ENCODE assay signal across 9 mouse cellular contexts in the genomic region with DNA sequence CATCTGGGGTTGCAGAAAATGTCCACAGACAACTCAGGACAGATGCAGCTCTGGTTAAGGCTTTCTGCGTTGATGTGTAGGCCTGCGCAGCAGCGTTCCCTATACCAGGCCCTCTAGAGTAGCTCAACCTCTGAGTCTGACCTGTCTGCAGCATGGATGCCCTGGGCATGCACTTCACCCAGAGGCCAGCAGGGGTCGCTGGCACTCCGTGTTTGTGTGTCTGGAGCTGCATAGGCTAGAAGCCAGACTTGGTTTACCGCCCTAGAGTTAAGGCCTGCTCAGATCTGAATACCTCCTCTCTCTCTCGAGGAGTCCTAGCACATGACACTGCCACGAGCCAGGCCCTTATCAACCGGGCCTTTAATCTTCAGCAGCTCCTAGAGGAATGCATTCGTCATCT.
DNase-seq lines count a peak whose midpoint lies in the region; ATAC-seq and TF ChIP-seq lines count a peak whose summit lies in the region.
"Had no signal": no experiment of that assay in that cellular context is flagged by ENCODE, and none has a peak within 500 bp of the region (broad histone marks: within the 10 kb centered on the region; RNA-seq: fewer than 3 reads in every experiment).

No protein-coding gene starts in this region.

- TF ChIP-seq CTCF in G1E (IDR thresholded peaks at IDR 0.05; ENCODE audit: low read depth, low read length): peak; percentile 97
- peak; percentile 92 for TF ChIP-seq CTCF in lung, adult 2 months (IDR thresholded peaks at IDR 0.05; ENCODE audit: insufficient read depth, low read length)

- no peak for TF ChIP-seq POLR2A in lung, adult 2 months (IDR thresholded peaks at IDR 0.05; ENCODE audit: borderline replicate concordance, extremely low read depth, low read depth, low read length)

- peaks cover 15% of the 10 kb centered on the region for H3K36me3 ChIP-seq in G1E (replicated peaks)
- H3K36me3 ChIP-seq in forebrain, embryonic 16.5 days (ENCODE audit: control insufficient read depth, insufficient read depth): no peaks in the 10 kb centered on the region
- H3K36me3 ChIP-seq: limb, embryonic 15.5 days had no signal

- WGBS in forebrain, embryonic 16.5 days: 27% methylated on average over 10 of the region's 10 CpGs
- 22% methylated on average over 10 of the region's 10 CpGs for whole genome bisulfite sequencing in lung, adult 2 months

- H3K4me1 ChIP-seq in G1E (ENCODE audit: insufficient read depth, low read depth, low read length): no peaks in the 10 kb centered on the region; the same call in 1 of the 2 replicates
- H3K4me1 ChIP-seq in forebrain, embryonic 16.5 days (replicated peaks; ENCODE audit: control insufficient read depth, insufficient read depth, low read length): peaks cover 9% of the 10 kb centered on the region
- no peaks in the 10 kb centered on the region for H3K4me1 ChIP-seq in lung, adult 2 months (ENCODE audit: control insufficient read depth, insufficient read depth, low read length)

- peak; percentile 69 for ATAC-seq in G1E (ENCODE audit: extremely low read depth, insufficient number of reproducible peaks, low FRiP score, poor library complexity, severe bottlenecking)
- peak; percentile 43 for ATAC-seq in forebrain, embryonic 16.5 days

- no peak overlapping the region for H3K4me3 ChIP-seq in G1E (ENCODE audit: low read depth, low read length)
- no peak overlapping the region for H3K4me3 ChIP-seq in forebrain, embryonic 16.5 days (replicated peaks; ENCODE audit: low read length)
- H3K4me3 ChIP-seq in lung, adult 2 months (replicated peaks; ENCODE audit: extremely low read depth, low read depth, low read length): no peak overlapping the region
- H3K4me3 ChIP-seq: limb, embryonic 15.5 days had no signal

- no peak overlapping the region for H3K27ac ChIP-seq in forebrain, embryonic 16.5 days (ENCODE audit: low read length)
- H3K27ac ChIP-seq: limb, embryonic 15.5 days had no signal

- no peak overlapping the region for H3K4me2 ChIP-seq in forebrain, embryonic 16.5 days (ENCODE audit: low read length)
- H3K4me2 ChIP-seq: limb, embryonic 15.5 days had no signal

- H3K27me3 ChIP-seq in G1E (ENCODE audit: insufficient read depth, low read length): peaks cover 2% of the 10 kb centered on the region; the same call in 1 of the 2 replicates
- no peaks in the 10 kb centered on the region for H3K27me3 ChIP-seq in forebrain, embryonic 16.5 days (replicated peaks; ENCODE audit: control insufficient read depth, insufficient read depth, low read length)
- H3K27me3 ChIP-seq: limb, embryonic 15.5 days had no signal

- intact Hi-C loops in heart, postnatal 36 days (cut with DNase I): loop anchor here (2.0 kb wide), 1 partner anchor 1727 kb away; no protein-coding TSS in a partner anchor

- H3K9me3 ChIP-seq in G1E (replicated peaks): no peaks in the 10 kb centered on the region
- no peaks in the 10 kb centered on the region for H3K9me3 ChIP-seq in forebrain, embryonic 16.5 days (ENCODE audit: control insufficient read depth, low read length)
- H3K9me3 ChIP-seq: limb, embryonic 15.5 days had no signal

- DNase-seq in G1E (ENCODE audit: low spot score): peak; percentile 54
- DNase-seq in cerebellum, adult 18-20 months: peak; percentile 52 to 72
- DNase-seq in heart, postnatal 36 days: peak; percentile 69 to 83
- peak; percentile 67 to 89 for DNase-seq in layer of hippocampus, adult 18-20 months (ENCODE audit: low spot score in 2 of 2)
- DNase-seq in lung, adult 2 months: peak; percentile 70
- peak; percentile 40 for DNase-seq in ovary, adult 18-20 months (ENCODE audit: low spot score)
- peak; percentile 60 to 86 for DNase-seq in thymus, postnatal 10 days (ENCODE audit: low spot score in 2 of 2)

- H3K9ac ChIP-seq in forebrain, embryonic 16.5 days (replicated peaks; ENCODE audit: low read depth, low read length): no peak overlapping the region
- H3K9ac ChIP-seq: limb, embryonic 15.5 days had no signal
